Mouse (Mus musculus) lung, postnatal 25 days (tissue): ENCODE data around the gene Fzd1.

ENCODE experiments used
- DNase-seq: peaks from one replicate; pipeline ENCODE4 v3.0.0; 2022; ENCODE audit warnings: low spot score

Gene Fzd1

DNA sequence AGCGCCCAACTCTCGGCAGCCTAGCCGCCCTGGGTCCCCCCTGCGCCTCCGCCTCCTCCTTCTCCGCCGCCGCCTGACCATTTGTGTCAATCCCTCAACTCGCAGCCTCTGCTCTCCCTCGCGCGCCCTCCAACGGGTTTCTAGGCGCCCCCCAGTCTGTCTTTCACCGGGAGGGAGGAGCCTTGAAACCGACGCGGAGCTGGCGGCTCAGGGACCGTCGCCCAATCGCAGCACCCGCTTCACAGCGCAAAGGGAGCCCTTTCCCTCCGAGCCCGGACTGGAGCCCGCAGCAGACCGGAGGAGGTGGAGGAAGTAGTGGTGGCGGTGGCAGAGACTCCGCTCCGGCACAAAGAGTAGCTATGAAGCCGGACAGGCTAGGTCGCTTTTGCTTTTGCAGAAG is at the start of gene Fzd1:
Gene Fzd1, minus strand, starts transcription at position 134 of the 400 bp plus-strand sequence.
- DNase-seq: peak; percentile 94

DNA sequence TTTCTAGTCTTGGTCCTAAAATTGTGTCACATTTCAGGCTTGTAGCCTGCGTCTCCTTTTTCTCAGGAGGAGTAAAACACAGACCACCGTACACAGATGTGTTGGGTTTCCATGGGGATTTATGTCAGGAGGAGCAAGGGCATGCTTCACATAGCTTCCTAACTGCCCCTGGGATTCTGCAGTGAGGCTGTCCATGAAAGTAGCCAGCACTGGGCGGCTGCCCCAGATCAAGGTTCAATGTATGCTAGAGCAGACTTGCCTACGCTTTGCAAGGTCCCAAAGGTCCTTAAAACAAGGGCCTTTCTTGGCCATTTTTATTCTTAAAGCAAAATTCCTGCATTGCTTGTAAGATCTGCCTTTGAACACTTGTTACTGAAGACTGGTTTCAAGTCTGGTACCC is 47.4 kb upstream of the Fzd1 start:
- DNase-seq: no peak

DNA sequence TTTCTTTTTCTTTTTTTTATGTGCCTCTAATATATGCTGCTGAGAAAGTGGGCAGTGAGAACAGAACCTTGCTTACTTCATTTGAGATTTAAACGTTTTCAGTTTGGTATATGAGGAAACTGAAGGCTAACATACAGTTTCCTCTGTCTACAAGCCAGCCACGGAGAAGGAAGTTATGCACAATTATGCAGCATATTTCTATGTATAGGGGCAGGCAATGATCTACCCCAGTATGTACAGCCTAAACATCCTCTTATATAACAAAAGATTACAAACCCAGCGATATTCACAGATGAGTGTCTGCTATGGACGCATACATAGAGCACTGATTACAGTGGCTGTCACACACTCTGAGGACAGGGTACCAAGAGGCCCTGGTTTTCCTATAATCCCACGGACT is 45.9 kb upstream of the Fzd1 start:
- no peak for DNase-seq

DNA sequence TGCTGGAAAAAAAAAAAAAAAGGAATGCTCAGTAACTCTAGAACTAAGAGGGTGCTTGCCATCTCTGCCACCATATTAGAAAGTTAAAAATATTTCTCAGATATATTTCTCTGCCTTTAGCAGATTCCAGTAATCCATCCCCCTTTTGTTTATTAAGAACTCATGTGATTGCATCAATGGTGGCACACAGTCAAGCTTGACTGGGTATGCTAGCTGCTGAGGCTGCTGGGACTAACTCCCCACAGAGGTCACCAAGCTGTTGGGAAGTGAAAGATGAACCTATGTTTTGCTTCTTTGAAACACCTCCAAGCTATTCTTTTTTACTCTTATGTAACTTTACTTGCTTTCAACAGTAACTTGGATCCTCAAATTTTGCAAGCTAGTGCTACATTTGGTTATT is 44.1 kb upstream of the Fzd1 start:
- no peak for DNase-seq

DNA sequence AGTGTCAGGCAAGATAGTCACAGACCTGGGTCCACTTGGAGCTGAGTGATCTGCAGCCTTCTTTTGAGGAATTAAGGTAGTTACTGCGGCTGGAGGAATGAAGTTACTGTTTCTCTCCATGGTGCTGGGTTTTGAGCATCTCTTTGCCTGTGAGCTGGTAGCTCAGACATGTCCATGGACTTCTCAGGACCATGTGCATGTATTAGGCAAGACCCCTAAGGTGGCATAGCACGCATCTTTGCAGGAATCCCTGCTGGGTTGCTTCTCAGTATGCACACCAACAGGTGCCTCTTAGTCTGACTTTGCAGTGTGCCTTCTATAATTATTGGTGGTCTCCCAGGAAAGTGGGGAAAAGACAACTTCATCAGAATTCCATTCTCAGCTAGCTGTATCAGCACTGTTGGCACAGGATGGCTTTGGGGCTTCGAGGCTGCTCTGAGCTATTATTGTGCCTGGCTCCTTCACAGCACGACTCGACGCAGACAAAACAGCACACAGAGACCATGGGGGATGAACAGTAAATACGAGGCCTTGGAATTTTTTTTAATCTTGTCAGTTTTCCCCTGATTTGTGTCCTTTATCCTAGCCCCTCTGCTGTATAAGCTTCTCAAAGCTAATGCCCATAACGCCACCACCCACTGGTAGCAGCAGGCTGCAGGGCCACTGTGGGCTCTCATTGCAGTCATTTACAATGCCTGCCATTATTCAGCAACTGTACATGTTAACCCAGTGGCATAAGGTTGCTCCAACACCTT is 43.4 kb upstream of the Fzd1 start:
- no peak for DNase-seq

DNA sequence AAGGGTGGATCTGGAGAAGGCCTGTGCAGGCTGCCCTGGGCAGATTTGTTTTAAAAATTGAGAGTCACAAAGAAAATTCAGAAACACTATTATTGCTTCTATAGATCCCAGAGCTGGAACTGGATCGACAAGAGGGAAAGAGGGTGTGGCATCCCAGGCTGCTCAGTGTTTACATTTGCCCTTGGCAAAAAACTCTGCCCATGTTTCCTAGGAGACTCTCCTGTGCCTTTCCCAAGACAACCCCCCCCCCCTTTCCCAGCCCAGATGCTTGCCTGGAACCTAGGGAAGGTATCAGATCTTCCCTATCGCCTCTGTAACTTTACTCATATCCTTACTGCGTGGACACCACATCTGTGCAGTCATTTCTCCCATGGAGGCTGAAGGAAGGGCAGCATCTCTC is 33.4 kb upstream of the Fzd1 start:
- DNase-seq: peak; percentile 5

DNA sequence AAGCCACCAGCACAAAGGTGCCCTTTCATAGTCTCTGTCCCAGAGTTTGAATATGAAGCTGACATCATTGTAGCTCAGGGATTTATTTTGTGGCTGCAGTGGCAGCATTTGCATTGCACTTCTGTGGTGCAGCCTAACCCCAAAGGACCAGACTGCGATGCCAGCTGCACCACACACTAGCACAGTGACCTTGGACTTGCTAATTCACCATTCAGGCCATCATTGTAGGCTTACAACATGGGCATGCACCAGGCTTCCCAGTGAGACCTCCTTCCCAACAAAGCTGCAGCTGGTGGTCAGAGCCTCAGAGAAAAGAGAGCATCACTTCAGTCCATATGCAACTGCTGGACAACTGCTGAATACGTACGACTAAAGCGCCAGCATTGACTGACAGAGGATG is 32.4 kb upstream of the Fzd1 start:
- DNase-seq: no peak

DNA sequence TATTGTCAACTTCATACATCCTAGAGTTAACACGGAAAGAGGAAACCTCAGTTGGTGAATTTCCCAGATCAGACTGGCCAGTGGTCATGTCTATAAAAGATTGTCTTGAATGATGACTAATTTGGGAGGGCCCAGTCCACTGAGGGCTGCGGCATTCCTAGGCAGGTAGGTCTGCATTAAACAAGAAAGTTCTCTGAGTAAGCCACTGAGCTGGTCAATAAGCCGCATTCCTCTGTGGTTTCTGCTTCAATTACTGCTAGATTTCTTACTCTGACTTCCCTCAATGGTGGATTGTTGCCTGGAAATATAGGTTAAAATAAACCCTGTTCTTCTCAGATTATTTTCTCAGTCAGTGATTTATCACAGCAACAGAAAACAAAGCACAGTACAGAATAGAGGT is 30.6 kb upstream of the Fzd1 start:
- DNase-seq: no peak

DNA sequence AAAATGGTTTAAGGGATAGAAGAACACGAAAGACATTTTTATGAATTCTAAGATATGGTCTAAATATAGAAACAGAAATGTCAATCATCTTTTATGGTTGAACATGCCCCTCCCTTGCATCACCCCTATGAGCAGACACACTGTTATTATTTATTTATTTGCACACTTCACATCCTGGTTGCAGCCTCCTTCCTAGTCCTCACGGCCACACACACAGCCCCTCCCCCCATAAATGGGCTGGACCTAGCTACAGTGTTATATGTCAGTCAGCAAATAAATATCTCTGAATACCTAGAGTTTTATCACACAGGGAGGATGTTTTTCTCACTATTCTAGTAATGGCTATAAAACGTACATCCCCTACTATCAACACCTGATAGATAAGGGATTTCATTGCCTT is 29.0 kb upstream of the Fzd1 start:
- no peak for DNase-seq

DNA sequence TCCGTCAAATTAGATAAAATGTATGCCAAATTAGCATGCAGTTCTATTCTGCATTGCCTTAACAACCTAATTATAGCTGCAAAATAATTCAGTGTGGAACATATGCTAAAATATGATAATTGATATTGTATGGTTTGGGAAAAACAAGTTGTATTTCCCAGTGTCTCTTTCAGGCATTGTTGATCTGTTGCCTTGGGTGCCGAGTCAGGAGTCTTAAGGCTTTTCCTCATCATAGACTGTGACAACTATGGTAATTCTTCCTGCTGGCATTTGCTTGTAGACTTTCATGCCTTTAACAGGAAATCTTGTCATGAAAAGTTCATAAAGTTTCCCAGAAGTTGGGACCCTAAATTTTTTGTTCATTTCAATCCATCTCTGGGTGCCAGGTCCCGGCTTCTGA is 20.4 kb upstream of the Fzd1 start:
- DNase-seq: no peak

DNA sequence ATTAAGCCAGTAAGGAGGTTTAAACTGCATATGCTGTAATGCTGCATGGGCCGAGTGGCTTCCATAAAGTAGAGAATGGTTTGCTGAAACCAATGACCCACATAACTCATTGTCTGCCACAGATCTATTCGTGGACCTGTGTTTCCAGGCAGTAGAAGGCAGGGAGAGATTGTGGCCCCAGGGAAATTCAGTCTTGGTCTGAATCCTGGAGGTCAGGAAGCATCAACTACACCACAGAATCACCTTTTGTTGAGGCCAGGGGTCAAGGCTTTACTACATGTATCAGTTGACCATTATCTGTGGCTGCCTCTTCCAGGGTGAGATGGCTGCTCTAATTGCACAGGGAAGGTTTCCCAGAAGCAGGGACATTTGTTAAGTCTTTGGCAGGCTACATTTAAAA is 18.7 kb upstream of the Fzd1 start:
- no peak for DNase-seq

DNA sequence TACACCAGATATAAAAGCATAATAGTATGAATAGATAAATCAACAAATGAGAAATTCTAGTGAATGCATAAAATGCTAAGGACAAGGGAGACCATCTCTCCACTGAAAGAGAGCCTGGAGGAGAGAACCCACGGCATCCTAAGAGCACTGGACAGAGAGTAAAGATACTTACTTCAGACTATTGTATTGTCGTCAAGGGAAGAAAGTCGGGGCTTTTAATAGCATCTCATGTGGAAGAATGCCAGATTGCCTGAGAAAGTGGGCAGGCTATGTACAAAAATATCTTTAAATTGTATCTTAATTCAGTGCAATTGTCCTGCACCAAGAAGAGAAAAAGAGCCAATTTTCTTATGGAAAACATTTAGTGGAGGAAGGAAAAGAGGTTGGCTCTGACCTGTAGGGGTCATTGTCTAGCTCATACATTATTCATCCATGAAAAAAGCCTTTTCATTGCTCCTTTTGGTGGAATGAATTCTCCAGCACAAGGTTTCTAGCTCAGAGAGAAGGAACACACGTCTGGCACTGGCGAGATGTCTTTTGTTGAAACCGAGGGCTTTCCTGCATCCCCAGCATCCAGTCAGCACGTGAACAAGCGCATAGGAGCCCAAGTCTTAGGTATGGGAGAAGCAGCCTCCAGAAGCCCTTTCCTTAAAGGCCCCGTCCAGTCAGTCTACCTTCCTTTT is 15.4 kb upstream of the Fzd1 start:
- DNase-seq: no peak

DNA sequence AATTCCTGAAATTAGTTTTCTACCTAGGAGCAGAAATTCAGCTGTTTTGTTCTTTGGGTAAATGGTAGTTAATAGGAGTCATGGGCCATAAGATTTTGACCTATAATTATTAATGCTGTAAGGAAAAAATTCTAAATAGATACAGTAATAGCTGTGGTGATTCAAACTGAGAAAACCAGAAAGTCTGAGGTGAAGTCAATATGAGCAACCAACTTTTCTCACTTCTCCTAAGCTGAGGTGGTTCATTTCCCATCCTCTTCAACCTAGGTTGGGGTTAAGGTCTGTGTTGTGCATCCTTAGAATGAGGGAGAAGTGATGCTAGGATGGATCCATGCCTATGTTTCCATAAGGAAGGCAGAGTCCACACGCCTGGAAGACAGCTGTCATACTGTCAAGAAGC is 12.8 kb upstream of the Fzd1 start:
- no peak for DNase-seq

DNA sequence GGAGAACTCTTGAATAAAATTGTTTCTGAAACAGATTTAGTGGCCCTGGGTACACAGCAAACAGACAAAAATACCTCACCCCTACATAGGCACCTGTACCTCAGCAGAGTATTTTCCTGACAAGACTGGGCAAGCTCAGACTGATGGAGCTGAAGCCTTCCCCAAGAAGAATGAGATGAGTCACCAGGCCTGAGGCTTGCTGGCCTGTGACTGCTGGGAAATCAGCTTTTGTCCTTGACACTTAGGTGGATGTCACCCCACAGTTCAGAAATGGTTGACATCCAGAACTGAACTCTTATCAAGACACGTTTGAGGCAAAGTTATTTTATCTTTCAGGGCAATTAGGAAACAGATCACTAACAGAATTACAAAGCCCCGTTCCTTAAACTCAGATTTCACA is 10.1 kb upstream of the Fzd1 start:
- DNase-seq: no peak

DNA sequence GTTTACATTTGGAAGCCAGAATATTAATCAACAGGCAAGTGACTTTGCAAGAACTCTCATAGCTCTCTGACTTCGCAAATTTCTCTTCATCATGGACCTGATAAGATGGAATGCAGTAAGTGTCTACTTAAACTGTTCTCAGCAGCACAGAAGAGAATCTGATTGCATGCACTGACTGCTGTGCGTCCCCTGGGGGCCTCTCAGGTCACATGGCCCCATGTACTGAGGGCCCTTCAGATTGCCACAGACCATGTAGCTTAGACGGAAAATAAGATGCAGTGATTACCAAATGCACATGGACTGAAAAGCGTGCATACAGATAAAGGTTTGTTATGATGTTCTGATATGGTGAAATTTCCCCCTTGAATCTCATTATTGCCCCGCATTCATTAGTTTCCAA is 8.9 kb upstream of the Fzd1 start:
- no peak for DNase-seq

DNA sequence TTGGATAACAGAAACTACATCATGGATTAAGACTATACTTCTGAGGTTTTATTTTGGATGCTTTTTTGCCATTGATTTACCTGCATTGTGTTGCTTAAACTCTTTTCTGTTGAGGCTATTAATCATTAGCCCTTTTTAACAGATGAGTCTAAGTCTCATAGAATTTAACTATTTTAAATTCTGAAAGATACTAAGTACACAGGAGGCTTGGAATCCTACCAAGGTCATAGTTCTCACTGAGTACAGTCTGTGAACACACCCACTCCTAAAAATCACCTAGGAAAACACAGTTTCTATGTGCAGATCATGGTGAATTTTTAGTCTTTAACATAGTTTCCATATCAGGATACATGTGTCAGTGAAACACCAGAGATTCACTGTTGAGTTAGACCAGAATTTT is 4.1 kb upstream of the Fzd1 start:
- no peak for DNase-seq

DNA sequence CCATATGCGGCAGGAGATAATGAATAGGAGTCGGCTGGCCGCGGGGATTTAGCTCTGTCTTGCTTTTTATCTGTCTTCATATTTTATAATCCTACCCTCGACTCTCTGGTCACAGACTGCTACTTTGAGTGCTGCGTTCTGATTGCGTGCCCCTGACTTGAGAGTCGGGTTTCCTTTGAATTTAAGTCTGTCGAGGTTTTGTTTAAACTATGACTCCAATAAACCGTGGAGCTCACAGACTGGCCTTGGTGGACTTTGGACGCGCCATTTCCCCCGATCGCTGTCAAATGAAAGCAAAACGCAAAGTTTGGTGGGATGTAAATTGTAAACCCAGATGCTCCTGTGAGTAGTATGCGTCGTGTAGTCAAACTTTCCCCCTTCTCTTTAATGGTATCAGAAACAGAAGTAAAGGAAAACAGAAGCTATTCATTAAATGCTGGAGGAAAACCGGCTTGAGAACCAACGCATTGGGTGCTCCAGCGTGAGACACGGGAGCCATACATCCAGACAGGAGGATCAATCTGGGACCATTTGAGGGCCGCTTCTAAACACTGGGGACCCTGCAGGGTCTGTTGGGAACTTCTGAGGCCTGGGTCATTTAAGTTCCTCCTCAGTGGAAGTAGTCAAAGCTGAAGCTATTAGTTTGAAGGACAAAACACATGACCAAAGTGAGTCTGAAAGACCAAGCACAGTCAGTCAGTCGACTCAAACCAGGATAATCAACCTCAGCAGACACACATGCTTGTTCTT is 671 bp upstream of the Fzd1 start:
- no peak for DNase-seq

DNA sequence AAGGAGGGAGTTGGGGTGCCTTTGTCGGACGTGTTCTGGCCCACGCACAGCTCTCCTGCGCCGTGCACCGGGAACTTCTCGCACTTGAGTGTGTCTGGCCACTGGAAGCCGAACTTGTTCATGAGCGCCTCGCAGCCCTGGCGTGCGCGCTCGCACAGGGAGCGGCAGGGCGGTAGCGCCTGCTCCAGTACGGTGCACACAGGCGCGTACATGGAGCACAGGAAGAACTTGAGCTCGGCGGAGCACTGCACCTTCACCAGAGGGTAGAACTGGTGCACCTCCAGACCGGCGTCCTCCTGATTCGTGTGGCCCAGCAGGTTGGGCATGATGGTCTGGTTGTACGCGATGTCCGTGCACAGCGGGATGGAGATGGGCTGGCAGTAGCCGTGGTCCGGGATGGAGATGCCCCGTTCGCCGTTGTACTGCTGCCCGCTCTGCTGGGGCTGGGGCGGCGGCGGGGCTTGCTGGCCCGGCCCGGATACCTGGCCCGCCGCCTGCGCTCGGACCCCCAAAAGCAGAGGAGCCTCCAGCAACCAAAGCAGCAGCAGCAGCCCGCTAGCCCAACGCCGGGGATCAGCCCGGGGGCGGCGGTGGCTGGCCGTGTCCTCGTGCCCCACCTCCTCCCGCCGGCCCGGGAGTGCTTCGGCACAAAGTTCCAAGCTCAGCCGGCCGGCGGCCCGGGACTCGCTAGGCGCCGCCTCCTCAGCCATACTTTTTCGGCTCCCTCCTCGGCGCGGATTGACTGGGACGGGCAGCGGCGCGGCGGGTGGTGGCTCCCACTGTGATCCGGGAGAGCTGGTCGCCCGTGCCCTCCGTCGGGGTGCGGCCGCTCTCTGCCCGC is 744 bp downstream of the Fzd1 start:
- DNase-seq: peak; percentile 57

DNA sequence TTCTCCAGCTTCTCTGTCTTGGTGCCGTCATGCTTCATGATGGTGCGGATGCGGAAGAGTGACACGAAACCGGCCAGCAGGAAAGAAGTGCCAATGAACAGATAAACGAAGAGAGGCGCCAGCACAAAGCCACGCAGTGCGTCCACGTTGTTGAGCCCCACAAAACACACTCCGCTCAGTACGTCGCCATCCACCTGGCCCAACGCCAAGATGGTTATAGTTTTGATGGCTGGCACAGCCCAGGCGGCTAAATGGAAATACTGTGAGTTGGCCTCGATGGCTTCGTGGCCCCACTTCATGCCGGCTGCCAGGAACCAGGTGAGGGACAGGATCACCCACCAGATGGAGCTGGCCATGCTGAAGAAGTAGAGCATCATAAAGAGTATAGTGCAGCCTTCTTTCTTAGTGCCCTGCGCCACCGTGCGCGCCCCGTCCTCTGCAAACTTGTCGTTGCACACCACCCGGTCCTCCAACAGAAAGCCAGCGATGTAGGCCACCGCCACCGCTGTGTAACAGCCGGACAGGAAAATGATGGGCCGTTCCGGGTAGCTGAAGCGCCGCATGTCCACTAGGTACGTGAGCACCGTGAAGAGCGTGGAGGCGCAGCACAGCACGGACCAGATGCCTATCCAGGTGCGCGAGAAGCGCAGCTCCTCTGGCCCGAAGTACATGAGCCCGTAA is 1.7 kb downstream of the Fzd1 start:
- DNase-seq: peak; percentile 9

DNA sequence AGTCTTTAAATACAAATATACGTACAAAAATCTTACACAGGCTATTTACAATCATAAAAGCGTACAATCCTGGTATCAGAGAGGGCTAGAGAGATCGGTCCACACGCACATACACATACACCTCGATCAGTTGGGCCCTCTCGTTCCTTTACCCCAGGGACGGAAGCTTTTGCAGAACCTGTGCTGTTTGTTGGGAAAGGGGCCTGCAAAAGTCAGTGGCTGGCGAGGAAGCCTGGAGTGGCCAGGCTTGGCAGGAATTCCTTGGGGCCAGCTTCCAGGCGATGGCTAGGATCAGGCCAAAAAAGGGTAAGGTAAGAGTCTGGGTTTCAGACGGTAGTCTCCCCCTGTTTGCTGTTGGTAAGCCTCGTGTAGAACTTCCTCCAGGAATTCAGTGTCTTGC is 2.5 kb downstream of the Fzd1 start:
- no peak for DNase-seq

DNA sequence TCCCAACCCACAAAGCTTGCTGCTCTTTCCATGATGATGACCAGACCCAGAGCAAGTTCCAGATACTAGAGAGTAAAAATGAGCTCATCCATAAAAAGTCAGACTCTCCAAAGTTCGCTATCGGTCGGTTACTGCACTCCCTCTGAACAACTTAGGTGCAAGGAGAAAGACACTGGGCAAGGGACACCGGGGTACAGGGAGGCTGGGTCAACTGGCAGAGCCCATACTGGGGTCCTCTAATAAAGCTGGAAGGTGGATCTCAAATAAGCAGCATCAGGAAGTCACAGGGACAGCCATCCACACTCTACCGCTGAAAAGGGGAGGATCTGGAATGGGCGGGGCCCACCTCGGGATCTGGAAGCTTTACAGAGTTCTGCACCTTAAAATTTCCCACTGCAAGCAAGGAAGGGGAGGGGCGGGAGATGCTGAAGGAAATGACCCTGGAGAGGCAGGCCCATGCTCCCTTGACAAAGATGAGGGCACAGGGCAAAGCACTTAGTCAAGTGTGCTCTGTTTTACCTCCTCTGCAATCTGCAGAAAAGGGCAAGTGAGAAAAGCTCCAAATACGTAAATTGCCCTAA is 3.0 kb downstream of the Fzd1 start:
- no peak for DNase-seq
